Mouse (Mus musculus) intestine, embryonic 16.5 days (tissue): ENCODE measurements around the gene Clasp2. TPM values are rescaled to one million over a fixed set of nuclear protein-coding genes. Genes with fewer than 3 reads are reported as not detected.

Source experiments
- ATAC-seq: fragments of 200-750 bp; cut with Nextera tagmentation; 2 replicates; pipeline ENCODE4 v1.8.0; 2017; ENCODE audit warnings: moderate TSS enrichment, moderate library complexity
- H3K27ac ChIP-seq: fragments of 300-500 bp; sonication (generic); 2 replicates; pipeline ENCODE4 v1.5.1; 2014; ENCODE audit warnings: mild to moderate bottlenecking, low read length
- H3K27me3 ChIP-seq: fragments of 300-500 bp; sonication (generic); replicated peaks from 2 replicates; pipeline ENCODE4 v1.6.1; 2014; ENCODE audit warnings: low read length, control low read depth, mixed read lengths; ENCODE audit not compliant: control insufficient read depth, insufficient read depth
- H3K36me3 ChIP-seq: fragments of 300-500 bp; sonication (generic); 2 replicates; pipeline ENCODE4 v1.6.1; 2014; ENCODE audit warnings: low read length, control low read depth; ENCODE audit not compliant: control insufficient read depth, insufficient read depth
- H3K4me1 ChIP-seq: fragments of 300-500 bp; sonication (generic); 2 replicates; pipeline ENCODE4 v1.6.1; 2014; ENCODE audit warnings: low read length, control low read depth, mixed read lengths; ENCODE audit not compliant: control insufficient read depth, insufficient read depth
- H3K4me2 ChIP-seq: fragments of 300-500 bp; sonication (generic); 2 replicates; pipeline ENCODE4 v1.6.1; 2014; ENCODE audit warnings: low read depth, low read length, control low read depth
- H3K4me3 ChIP-seq: fragments of 300-500 bp; sonication (generic); 2 replicates; pipeline ENCODE4 v1.5.1; 2014; ENCODE audit warnings: mild to moderate bottlenecking, low read length
- H3K9ac ChIP-seq: fragments of 300-500 bp; sonication (generic); 2 replicates; pipeline ENCODE4 v1.6.1; 2014; ENCODE audit warnings: low read depth, low read length
- H3K9me3 ChIP-seq: fragments of 300-500 bp; sonication (generic); 2 replicates; pipeline ENCODE4 v1.6.1; 2016; ENCODE audit warnings: low read length, control low read depth; ENCODE audit not compliant: control insufficient read depth
- WGBS: fragments of 180-500 bp; shearing (Covaris S2); extraction: QIAGEN DNeasy Blood & Tissue Kit; methylation state at CpG from one replicate; pipeline ENCODE4 v1.1.7; 2014; 5-methylcytosine and 5-hydroxymethylcytosine counted together
- polyA plus RNA-seq: library from polyadenylated mRNA; unstranded; fragments of >200 nt; fragmentation: Nextera tagmentation; extraction: Ambion mirVana; gene quantifications from 2 replicates; pipeline ENCODE4 v1.2.1, GENCODE M21; 2015

The Clasp2 gene
- polyA plus RNA-seq = 13.4 and 15.0 TPM in 2 replicates

GRCm38 (mm10) chr9:113741108-113741636, at the start of gene Clasp2:
Gene Clasp2 (plus strand): TSS chr9:113741473.
- peak within 1 kb of the TSS; percentile 83 for H3K4me2 ChIP-seq
- H3K9ac ChIP-seq = peak within 1 kb of the TSS; percentile 84
- peak within 1 kb of the TSS; percentile 76 for H3K27ac ChIP-seq
- peak; percentile 98 for ATAC-seq
- H3K9me3 ChIP-seq = no peaks in the 10 kb centered on the region
- peaks cover 7% of the 10 kb centered on the region; the same call in 1 of the 2 replicates for H3K4me1 ChIP-seq
- peak within 1 kb of the TSS; percentile 94 for H3K4me3 ChIP-seq
- under 1% methylated on average over 59 of the region's 63 CpGs for WGBS
- no peaks in the 10 kb centered on the region for H3K27me3 ChIP-seq
- no peaks in the 10 kb centered on the region for H3K36me3 ChIP-seq

- H3K9me3 ChIP-seq = no peaks in the 10 kb centered on the region
- H3K27ac ChIP-seq = no peak overlapping the region
- peaks cover 16% of the 10 kb centered on the region for H3K4me1 ChIP-seq
- peaks cover 4% of the 10 kb centered on the region; the same call in 1 of the 2 replicates for H3K36me3 ChIP-seq
- H3K27me3 ChIP-seq = no peaks in the 10 kb centered on the region
- H3K9ac ChIP-seq = no peak overlapping the region
- no peak for ATAC-seq
- 75% methylated on average over 5 of the region's 5 CpGs for WGBS
- no peak overlapping the region for H3K4me3 ChIP-seq
- H3K4me2 ChIP-seq = no peak overlapping the region
Measured at GRCm38 (mm10) chr9:113701441-113702160, 39.7 kb upstream of the Clasp2 start.

GRCm38 (mm10) chr9:113706108-113706507, 35.2 kb upstream of the Clasp2 start:
- WGBS = 71% methylated on average over 2 of the region's 2 CpGs
- H3K4me3 ChIP-seq = peak overlapping the region; percentile 97
- no peak for ATAC-seq
- no peaks in the 10 kb centered on the region for H3K36me3 ChIP-seq
- peaks cover 20% of the 10 kb centered on the region for H3K4me1 ChIP-seq
- no peaks in the 10 kb centered on the region for H3K9me3 ChIP-seq
- peak overlapping the region; percentile 77 for H3K4me2 ChIP-seq
- no peak overlapping the region for H3K27ac ChIP-seq
- no peaks in the 10 kb centered on the region for H3K27me3 ChIP-seq
- peak overlapping the region; percentile 98; the same call in 1 of the 2 replicates for H3K9ac ChIP-seq

- Histone ChIP-seq H3K9ac (peak overlapping the region; percentile 98), H3K27me3 (no peaks in the 10 kb centered on the region), H3K4me3 (peak overlapping the region; percentile 97), H3K36me3 (no peaks in the 10 kb centered on the region), H3K27ac (peak overlapping the region; percentile 98), H3K4me2 (peak overlapping the region; percentile 77), H3K4me1 (peaks cover 20% of the 10 kb centered on the region), H3K9me3 (no peaks in the 10 kb centered on the region)
- WGBS = 34% methylated on average over 9 of the region's 9 CpGs
- 0 out of 2 replicates have a peak, but pooled peaks have one; percentile 19 for ATAC-seq
Measured at GRCm38 (mm10) chr9:113706841-113707240, 34.4 kb upstream of the Clasp2 start.

GRCm38 (mm10) chr9:113707481-113708360, 33.6 kb upstream of the Clasp2 start, which contains the start of gene Pdcd6ip:
Gene Pdcd6ip (minus strand): TSS chr9:113708259.
- peak; percentile 92 for ATAC-seq
- Histone ChIP-seq H3K9me3 (no peaks in the 10 kb centered on the region), H3K9ac (peak within 1 kb of the TSS; percentile 98), H3K4me1 (peaks cover 20% of the 10 kb centered on the region), H3K27me3 (no peaks in the 10 kb centered on the region), H3K27ac (peak within 1 kb of the TSS; percentile 98), H3K4me3 (peak within 1 kb of the TSS; percentile 97), H3K36me3 (no peaks in the 10 kb centered on the region), H3K4me2 (peak within 1 kb of the TSS; percentile 77)
- WGBS = under 1% methylated on average over 74 of the region's 77 CpGs

- 48% methylated on average over 19 of the region's 19 CpGs for WGBS
- peaks cover 20% of the 10 kb centered on the region for H3K4me1 ChIP-seq
- peak overlapping the region; percentile 77 for H3K4me2 ChIP-seq
- H3K9ac ChIP-seq = peak overlapping the region; percentile 98
- no peaks in the 10 kb centered on the region for H3K9me3 ChIP-seq
- H3K27ac ChIP-seq = 0 out of 2 replicates have a peak overlapping the region, but pooled peaks have one; percentile 98
- H3K27me3 ChIP-seq = no peaks in the 10 kb centered on the region
- H3K4me3 ChIP-seq = peak overlapping the region; percentile 97
- ATAC-seq = no peak
- H3K36me3 ChIP-seq = no peaks in the 10 kb centered on the region
Measured at GRCm38 (mm10) chr9:113708361-113709280, 32.7 kb upstream of the Clasp2 start.

- no peak for ATAC-seq
- no peak overlapping the region for H3K9ac ChIP-seq
- H3K36me3 ChIP-seq = no peaks in the 10 kb centered on the region
- H3K4me3 ChIP-seq = no peak overlapping the region
- no peak overlapping the region for H3K4me2 ChIP-seq
- no peak overlapping the region for H3K27ac ChIP-seq
- no peaks in the 10 kb centered on the region for H3K9me3 ChIP-seq
- H3K27me3 ChIP-seq = no peaks in the 10 kb centered on the region
- H3K4me1 ChIP-seq = peaks cover 11% of the 10 kb centered on the region
- 68% methylated on average over 12 of the region's 12 CpGs for WGBS
Measured at GRCm38 (mm10) chr9:113710871-113711270, 30.4 kb upstream of the Clasp2 start.

GRCm38 (mm10) chr9:113719063-113719462, 22.2 kb upstream of the Clasp2 start:
- H3K9ac ChIP-seq = no peak overlapping the region
- no peaks in the 10 kb centered on the region for H3K4me1 ChIP-seq
- no peaks in the 10 kb centered on the region for H3K9me3 ChIP-seq
- 51% methylated on average over 5 of the region's 5 CpGs for WGBS
- H3K27ac ChIP-seq = no peak overlapping the region
- no peaks in the 10 kb centered on the region for H3K27me3 ChIP-seq
- no peak overlapping the region for H3K4me2 ChIP-seq
- no peaks in the 10 kb centered on the region for H3K36me3 ChIP-seq
- peak; percentile 44; the same call in 1 of the 2 replicates for ATAC-seq
- H3K4me3 ChIP-seq = no peak overlapping the region
